Mouse (Mus musculus) embryo, embryonic 10 days (tissue): Measurements from ENCODE around the gene Klhl3.

Experiments used
- DNase-seq: peaks from one replicate; pipeline ENCODE4 v3.0.0-alpha.2; 2015; ENCODE audit warnings: low spot score

Gene Klhl3

GRCm38 (mm10) chr13:57960254-57960653 is 153.1 kb downstream of the Klhl3 start:
- no peak for DNase-seq

GRCm38 (mm10) chr13:57959806-57960205 is 153.6 kb downstream of the Klhl3 start:
- DNase-seq, result no peak
